Mouse (Mus musculus): ENCODE data around the gene Piwil4. TPM values are rescaled to one million over a fixed set of nuclear protein-coding genes. Genes with fewer than 3 reads are reported as not detected.
"Not testable (repeated sequence)": the region's sequence is repeated elsewhere in the genome, so short reads cannot be mapped to it uniquely, and the experiment has no call there.

The Piwil4 gene
- polyA plus RNA-seq, 1 experiment from 2014 or later = not detected

GRCm38 (mm10) chr9:14689376-14690108 is 51.0 kb downstream of the Piwil4 start:
- WGBS = 87% methylated on average over 12 of the region's 12 CpGs
- no peak overlapping the region for H3K27ac ChIP-seq (ENCODE audit: low read depth, low read length)
- no peak overlapping the region for H3K4me3 ChIP-seq (ENCODE audit: low read depth, low read length)

GRCm38 (mm10) chr9:14684363-14684762 is 56.2 kb downstream of the Piwil4 start:
- no peak for ATAC-seq (replicated peaks; ENCODE audit: low FRiP score)
- H3K4me2 ChIP-seq (ENCODE audit: low read depth, low read length, severe bottlenecking) = no peak overlapping the region
- H3K9ac ChIP-seq (ENCODE audit: low read length) = no peak overlapping the region
- no peaks in the 10 kb centered on the region for H3K36me3 ChIP-seq (ENCODE audit: control insufficient read depth, insufficient read depth, low read length)
- no peak overlapping the region for H3K27ac ChIP-seq (ENCODE audit: low read depth, low read length)
- DNase-seq (ENCODE audit: low spot score) = no peak
- no peaks in the 10 kb centered on the region for H3K9me3 ChIP-seq (ENCODE audit: control insufficient read depth, low read length)
- H3K4me3 ChIP-seq (ENCODE audit: low read depth, low read length) = no peak overlapping the region
- H3K4me1 ChIP-seq (replicated peaks; ENCODE audit: control insufficient read depth, insufficient read depth, low read length) = no peaks in the 10 kb centered on the region
- H3K27me3 ChIP-seq (ENCODE audit: control insufficient read depth, insufficient read depth, low read length) = no peaks in the 10 kb centered on the region
- 80% methylated on average over 4 of the region's 4 CpGs for WGBS

More at GRCm38 (mm10) chr9:14689376-14690108, 51.0 kb downstream of the Piwil4 start:
- DNase-seq (ENCODE audit: low spot score) (no peak), ATAC-seq (replicated peaks; ENCODE audit: low FRiP score) (no peak)
- Histone ChIP-seq H3K9me3 (ENCODE audit: control insufficient read depth, low read length) (no peaks in the 10 kb centered on the region), H3K4me1 (replicated peaks; ENCODE audit: control insufficient read depth, insufficient read depth, low read length) (no peaks in the 10 kb centered on the region), H3K9ac (ENCODE audit: low read length) (no peak overlapping the region), H3K27me3 (ENCODE audit: control insufficient read depth, insufficient read depth, low read length) (no peaks in the 10 kb centered on the region), H3K36me3 (ENCODE audit: control insufficient read depth, insufficient read depth, low read length) (no peaks in the 10 kb centered on the region), H3K4me2 (ENCODE audit: low read depth, low read length, severe bottlenecking) (no peak overlapping the region)

GRCm38 (mm10) chr9:14682741-14683140 is 57.8 kb downstream of the Piwil4 start:
- Histone ChIP-seq H3K4me1 (replicated peaks; ENCODE audit: control insufficient read depth, insufficient read depth, low read length) (no peaks in the 10 kb centered on the region), H3K9me3 (ENCODE audit: control insufficient read depth, low read length) (no peaks in the 10 kb centered on the region), H3K27me3 (ENCODE audit: control insufficient read depth, insufficient read depth, low read length) (no peaks in the 10 kb centered on the region), H3K27ac (ENCODE audit: low read depth, low read length) (no peak overlapping the region), H3K4me3 (ENCODE audit: low read depth, low read length) (no peak overlapping the region), H3K4me2 (ENCODE audit: low read depth, low read length, severe bottlenecking) (no peak overlapping the region), H3K36me3 (ENCODE audit: control insufficient read depth, insufficient read depth, low read length) (no peaks in the 10 kb centered on the region), H3K9ac (ENCODE audit: low read length) (no peak overlapping the region)
- DNase-seq (ENCODE audit: low spot score) = no peak
- ATAC-seq (replicated peaks; ENCODE audit: low FRiP score) = no peak

- Histone ChIP-seq H3K9me3 (ENCODE audit: control insufficient read depth, low read length) (no peaks in the 10 kb centered on the region), H3K27me3 (ENCODE audit: control insufficient read depth, insufficient read depth, low read length) (no peaks in the 10 kb centered on the region), H3K9ac (ENCODE audit: low read length) (no peak overlapping the region), H3K4me1 (replicated peaks; ENCODE audit: control insufficient read depth, insufficient read depth, low read length) (no peaks in the 10 kb centered on the region), H3K4me2 (ENCODE audit: low read depth, low read length, severe bottlenecking) (no peak overlapping the region), H3K27ac (ENCODE audit: low read depth, low read length) (no peak overlapping the region), H3K4me3 (ENCODE audit: low read depth, low read length) (no peak overlapping the region), H3K36me3 (ENCODE audit: control insufficient read depth, insufficient read depth, low read length) (no peaks in the 10 kb centered on the region)
- 63% methylated on average over 2 of the region's 2 CpGs for WGBS
- no peak for ATAC-seq (replicated peaks; ENCODE audit: low FRiP score)
- DNase-seq (ENCODE audit: low spot score) = no peak
Observed at GRCm38 (mm10) chr9:14680584-14680983, 59.9 kb downstream of the Piwil4 start.

GRCm38 (mm10) chr9:14675707-14676691 is 64.5 kb downstream of the Piwil4 start:
- no peaks in the 10 kb centered on the region for H3K4me1 ChIP-seq (replicated peaks; ENCODE audit: control insufficient read depth, insufficient read depth, low read length)
- no peak overlapping the region for H3K4me2 ChIP-seq (ENCODE audit: low read depth, low read length, severe bottlenecking)
- H3K4me3 ChIP-seq (ENCODE audit: low read depth, low read length) = no peak overlapping the region
- no peaks in the 10 kb centered on the region for H3K27me3 ChIP-seq (ENCODE audit: control insufficient read depth, insufficient read depth, low read length)
- H3K9ac ChIP-seq (ENCODE audit: low read length) = no peak overlapping the region
- no peaks in the 10 kb centered on the region for H3K9me3 ChIP-seq (ENCODE audit: control insufficient read depth, low read length)
- DNase-seq (ENCODE audit: low spot score) (no peak), ATAC-seq (replicated peaks; ENCODE audit: low FRiP score) (no peak)
- WGBS = 63% methylated on average over 9 of the region's 9 CpGs
- no peak overlapping the region for H3K27ac ChIP-seq (ENCODE audit: low read depth, low read length)
- H3K36me3 ChIP-seq (ENCODE audit: control insufficient read depth, insufficient read depth, low read length) = no peaks in the 10 kb centered on the region

GRCm38 (mm10) chr9:14674506-14674905 is 66.0 kb downstream of the Piwil4 start:
- Histone ChIP-seq H3K4me3 (ENCODE audit: low read depth, low read length) (no peak overlapping the region), H3K36me3 (ENCODE audit: control insufficient read depth, insufficient read depth, low read length) (no peaks in the 10 kb centered on the region), H3K27me3 (ENCODE audit: control insufficient read depth, insufficient read depth, low read length) (no peaks in the 10 kb centered on the region), H3K4me1 (replicated peaks; ENCODE audit: control insufficient read depth, insufficient read depth, low read length) (no peaks in the 10 kb centered on the region), H3K9ac (ENCODE audit: low read length) (no peak overlapping the region), H3K4me2 (ENCODE audit: low read depth, low read length, severe bottlenecking) (no peak overlapping the region), H3K27ac (ENCODE audit: low read depth, low read length) (no peak overlapping the region), H3K9me3 (ENCODE audit: control insufficient read depth, low read length) (no peaks in the 10 kb centered on the region)
- DNase-seq (ENCODE audit: low spot score) (no peak), ATAC-seq (replicated peaks; ENCODE audit: low FRiP score) (no peak)
- 89% methylated on average over 8 of the region's 8 CpGs for WGBS

GRCm38 (mm10) chr9:14673109-14673508 is 67.4 kb downstream of the Piwil4 start:
- H3K36me3 ChIP-seq (ENCODE audit: control insufficient read depth, insufficient read depth, low read length) = no peaks in the 10 kb centered on the region
- H3K27ac ChIP-seq (ENCODE audit: low read depth, low read length) = no peak overlapping the region
- H3K9ac ChIP-seq (ENCODE audit: low read length) = no peak overlapping the region
- H3K4me2 ChIP-seq (ENCODE audit: low read depth, low read length, severe bottlenecking) = no peak overlapping the region
- no peak for DNase-seq (ENCODE audit: low spot score)
- WGBS = 77% methylated on average over 4 of the region's 4 CpGs
- no peaks in the 10 kb centered on the region for H3K27me3 ChIP-seq (ENCODE audit: control insufficient read depth, insufficient read depth, low read length)
- H3K4me3 ChIP-seq (ENCODE audit: low read depth, low read length) = no peak overlapping the region
- no peaks in the 10 kb centered on the region for H3K9me3 ChIP-seq (ENCODE audit: control insufficient read depth, low read length)
- no peaks in the 10 kb centered on the region for H3K4me1 ChIP-seq (replicated peaks; ENCODE audit: control insufficient read depth, insufficient read depth, low read length)
- no peak for ATAC-seq (replicated peaks; ENCODE audit: low FRiP score)

- not testable (repeated sequence) for H3K4me2 ChIP-seq (ENCODE audit: low read depth, low read length, severe bottlenecking); H3K27me3 ChIP-seq (ENCODE audit: control insufficient read depth, insufficient read depth, low read length); H3K4me1 ChIP-seq (replicated peaks; ENCODE audit: control insufficient read depth, insufficient read depth, low read length); H3K9ac ChIP-seq (ENCODE audit: low read length); H3K4me3 ChIP-seq (ENCODE audit: low read depth, low read length); H3K36me3 ChIP-seq (ENCODE audit: control insufficient read depth, insufficient read depth, low read length); DNase-seq (ENCODE audit: low spot score); ATAC-seq (replicated peaks; ENCODE audit: low FRiP score); H3K27ac ChIP-seq (ENCODE audit: low read depth, low read length); H3K9me3 ChIP-seq (ENCODE audit: control insufficient read depth, low read length)
- 32% methylated on average over 5 of the region's 5 CpGs for WGBS
Observed at GRCm38 (mm10) chr9:14671965-14672364, 68.6 kb downstream of the Piwil4 start.

All from forebrain, embryonic 11.5 days (tissue).